Mouse (Mus musculus) kidney, postnatal 4 days (tissue): Measurements from ENCODE around the gene Angel2.

Experiments
- DNase-seq, 2 experiments: peaks; one replicate each; pipeline ENCODE4 v3.0.0; 2021; ENCODE audit warnings: mixed read lengths in 2 of 2

Gene Angel2

DNA sequence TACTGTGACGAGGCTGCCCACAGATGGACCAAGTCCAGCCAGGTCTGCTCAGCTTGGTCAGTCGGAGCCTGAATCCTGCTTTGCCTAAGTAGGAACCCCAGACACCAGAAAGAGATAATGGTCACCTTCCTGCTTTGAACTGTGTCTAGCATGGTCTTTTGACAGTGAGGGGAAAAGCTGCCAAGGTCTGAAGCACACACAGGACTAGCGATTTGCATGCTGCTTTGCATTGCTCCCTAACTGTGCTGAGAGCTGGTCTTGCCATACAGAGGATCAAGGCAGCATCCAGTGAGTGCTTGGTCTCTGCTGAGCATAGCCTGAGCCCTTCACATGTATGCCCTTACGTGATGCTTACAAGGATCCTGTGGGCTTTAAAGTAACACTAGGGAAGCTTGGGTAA lies 56.5 kb downstream of the Angel2 start:
- no peak for DNase-seq

DNA sequence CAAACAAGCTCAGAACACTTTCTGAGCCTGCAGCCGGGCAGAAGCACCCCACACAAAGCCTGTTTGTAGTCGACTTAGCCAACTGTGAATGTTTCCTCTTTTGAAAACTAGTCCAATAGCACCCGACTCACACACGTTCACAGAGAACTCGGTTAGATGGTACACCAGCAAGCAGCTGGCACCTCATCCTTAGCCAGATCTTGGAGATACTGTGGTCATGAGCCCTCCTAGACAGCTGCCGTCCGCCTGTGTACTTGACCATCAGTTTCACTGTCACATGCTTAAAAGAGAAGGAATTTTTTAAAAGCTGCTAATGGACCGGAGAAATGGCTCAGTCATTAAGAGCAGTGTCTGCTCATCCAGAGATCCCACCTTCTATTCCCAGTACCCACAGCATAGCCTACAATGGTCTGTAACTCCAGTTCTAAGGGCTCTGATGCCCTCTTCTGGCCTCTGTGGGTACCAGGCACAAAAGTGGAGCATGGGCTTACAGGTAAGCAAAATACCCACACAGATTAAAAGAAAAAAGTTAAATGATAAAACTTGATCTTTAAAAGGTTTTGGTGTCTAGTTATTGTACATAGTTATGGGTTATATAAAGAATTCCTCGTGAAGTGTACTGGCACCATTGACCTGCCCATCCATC lies 64.6 kb downstream of the Angel2 start:
- DNase-seq: no peak

DNA sequence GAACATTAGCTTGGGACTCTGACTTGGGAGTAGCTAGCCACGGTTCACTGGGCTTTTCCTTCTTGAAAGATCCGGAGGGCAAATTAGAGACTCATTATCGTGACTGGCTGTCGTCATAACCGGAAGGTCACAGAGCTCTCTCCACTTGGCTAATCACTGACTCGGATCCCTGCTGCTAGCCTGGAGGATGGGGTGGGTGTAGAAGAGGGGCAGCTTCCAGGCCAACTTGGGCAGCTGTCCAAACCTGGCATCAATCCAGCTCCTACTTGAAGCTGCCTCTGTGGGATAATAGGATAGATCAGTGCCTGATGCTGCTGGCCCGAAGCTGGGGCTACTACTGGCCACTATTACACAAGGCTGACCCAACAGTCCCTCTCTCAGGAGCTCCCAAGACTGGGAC lies 70.6 kb downstream of the Angel2 start:
- peak; percentile 84 to 88 for DNase-seq

DNA sequence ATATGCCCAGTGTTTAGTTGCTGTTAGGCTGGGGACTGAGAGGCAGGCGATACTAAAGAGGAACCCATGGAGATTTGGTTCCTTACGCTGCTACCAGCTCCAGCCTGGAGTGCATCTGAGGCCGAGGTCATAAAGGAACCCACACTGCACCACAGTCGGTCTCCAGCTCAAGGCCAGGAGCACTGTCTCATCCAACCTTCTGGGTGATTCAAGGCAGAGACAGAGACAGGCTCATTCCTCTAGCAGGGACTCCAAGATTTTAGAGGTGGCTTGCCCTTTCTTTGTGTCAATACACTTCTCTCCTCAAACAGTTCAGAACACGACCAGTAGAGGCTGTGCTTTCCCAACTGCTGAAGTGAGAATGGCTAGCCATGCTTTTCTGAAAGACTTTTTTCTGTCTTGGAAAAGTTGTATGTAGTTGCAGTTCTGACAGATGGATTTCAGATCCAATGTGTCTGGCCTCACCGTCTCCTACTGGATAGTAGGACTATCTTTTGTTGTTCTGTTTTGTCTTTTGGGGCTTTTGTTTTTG lies 71.5 kb downstream of the Angel2 start:
- no peak for DNase-seq
